Mouse (Mus musculus) MEL-GATA-1-ER (cell line): ENCODE measurements around the gene Gm10306.
A peak's percentile ranks its signal among the peaks of the same experiment; 100 is the strongest.

Source experiments
- DNase-seq: peaks from one replicate; pipeline ENCODE4 v3.0.0-alpha.2; 2012; ENCODE audit warnings: low read depth; ENCODE audit errors: extremely low read depth

The Gm10306 gene

DNA sequence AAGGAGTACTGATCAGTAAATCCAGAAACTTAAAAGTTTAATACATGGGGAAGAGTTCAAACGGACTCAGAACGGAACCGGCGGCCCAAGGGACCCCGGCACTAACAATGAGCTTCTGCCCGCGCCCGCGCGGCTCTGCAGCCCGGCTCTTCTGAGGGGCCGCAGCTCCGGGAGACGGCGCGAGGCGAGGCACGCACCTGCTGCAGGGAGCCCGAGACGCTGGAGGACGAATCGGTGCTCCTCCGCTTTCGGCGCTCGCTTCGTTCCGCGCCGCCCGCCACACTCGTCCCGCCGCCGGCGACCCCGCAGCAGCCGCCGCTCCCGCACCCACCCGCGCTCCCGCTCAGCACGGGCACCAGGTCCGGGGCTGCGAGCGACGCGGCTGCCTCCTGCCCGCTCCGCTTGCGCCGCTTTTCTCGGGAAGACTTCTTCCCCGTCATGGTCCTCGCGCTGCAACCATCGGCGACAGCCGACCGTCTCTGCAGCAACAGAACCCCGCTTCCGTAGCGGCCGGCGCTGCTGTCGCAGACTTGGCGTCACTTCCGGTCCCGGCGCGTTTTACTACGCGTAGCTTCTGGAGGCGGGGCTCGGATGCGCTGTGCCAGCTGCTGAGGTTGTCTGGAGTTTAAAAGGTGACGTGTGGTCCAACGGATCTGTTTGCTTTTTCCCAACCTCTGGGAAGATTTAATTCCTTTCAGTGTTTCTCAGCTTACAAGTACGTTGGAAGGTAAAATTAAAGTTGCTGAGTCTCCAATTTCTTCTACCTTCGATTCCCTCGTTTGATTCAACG is at the start of gene Gm10306, which contains the start of gene Caap1:
Gm10306 (plus strand) TSS at position 282 of the 790 bp plus-strand sequence.
Caap1 (minus strand) TSS at position 532 of the 790 bp plus-strand sequence.
- peak; percentile 83 for DNase-seq

DNA sequence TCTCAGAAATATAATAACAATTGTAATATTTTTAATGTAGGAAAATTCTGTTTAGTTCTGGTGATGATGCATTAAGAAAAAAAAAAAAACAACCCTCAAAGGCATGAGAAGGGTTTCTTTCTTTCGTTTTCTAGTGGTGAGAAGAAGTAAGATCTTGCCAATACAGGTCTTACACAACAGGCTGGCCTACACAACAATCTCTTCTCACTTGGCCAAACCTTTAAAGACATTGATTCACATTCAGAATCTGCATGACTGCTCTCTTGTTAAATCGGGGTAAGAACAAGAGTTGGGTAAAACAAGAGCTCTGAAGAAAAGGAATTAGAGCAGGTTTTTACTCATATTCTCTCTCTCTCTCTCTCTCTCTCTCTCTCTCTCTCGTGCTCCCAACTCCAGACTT is 41.0 kb upstream of the Gm10306 start:
- no peak for DNase-seq

DNA sequence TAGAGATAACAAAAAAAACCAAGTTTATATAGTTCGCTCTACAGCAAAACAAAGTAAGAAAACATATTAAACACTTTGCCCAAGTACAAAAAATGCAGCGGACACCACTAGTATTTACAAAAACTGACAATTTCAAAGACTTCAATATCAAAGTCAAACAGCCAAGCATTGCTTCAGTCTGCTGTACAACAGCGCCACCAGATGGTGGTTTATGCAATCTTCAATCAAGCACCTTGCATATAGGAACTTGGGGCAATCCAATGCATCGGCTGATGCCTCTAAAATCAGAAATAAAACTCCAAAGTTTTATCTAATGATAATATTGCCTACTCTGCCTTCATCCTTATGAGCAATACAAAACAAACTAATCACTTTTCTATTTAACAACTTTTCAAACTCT is 38.7 kb upstream of the Gm10306 start:
- peak; percentile 46 for DNase-seq

DNA sequence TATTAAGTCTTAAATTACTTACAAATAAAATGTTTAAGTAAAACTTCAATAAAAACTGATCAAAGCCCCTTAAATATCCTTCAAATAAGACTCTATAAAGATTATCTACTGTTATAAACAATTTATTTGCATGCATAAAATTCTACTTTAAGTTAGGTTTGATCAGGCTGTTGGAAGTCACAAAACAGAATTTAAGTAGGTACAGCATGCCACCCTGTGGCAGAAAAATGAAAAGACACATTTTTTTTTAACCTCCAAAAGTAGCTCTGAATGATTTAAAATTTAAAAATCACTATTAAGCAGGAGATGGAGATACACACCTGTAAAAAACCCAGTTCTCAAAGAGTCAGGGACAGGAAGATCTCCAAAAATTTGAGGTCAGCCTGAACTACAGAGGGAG is 33.0 kb upstream of the Gm10306 start:
- no peak for DNase-seq

DNA sequence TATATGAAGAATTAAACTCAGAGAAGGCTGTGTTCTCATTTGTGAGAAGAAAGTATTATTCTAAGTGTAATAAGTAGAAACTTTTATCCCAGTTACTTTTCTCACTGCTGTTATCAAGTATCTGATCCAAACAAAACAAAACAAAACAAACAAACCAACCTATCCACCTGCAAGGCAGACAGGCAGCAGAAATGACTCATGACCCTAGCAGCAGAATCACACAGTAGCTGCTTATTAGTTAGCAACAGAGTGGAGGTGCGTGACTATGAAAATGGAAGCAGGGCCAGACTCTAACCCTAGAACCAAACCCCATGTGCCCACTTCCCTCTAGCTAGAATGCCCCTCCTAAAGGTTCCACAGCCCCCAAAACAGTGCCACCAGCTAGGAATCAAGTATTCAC is 26.9 kb upstream of the Gm10306 start:
- DNase-seq, result no peak

DNA sequence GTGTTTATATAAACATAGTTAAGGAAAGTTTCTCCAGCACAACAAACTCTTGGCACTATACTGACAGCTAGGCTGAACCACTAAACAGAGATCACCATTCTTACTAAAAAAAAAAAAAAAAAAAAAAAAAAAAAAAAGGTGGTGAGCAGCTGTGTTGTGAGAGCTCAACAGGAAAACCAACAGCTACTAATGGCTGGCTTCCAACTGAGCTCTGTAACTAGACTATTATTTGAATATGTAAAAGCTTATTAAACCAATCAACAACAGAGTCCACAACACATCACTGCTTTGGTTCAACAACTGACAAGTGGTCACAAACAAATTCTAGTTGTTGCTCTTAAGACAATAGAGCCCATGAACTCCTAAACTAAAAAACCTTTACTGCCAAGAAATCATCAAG is 23.1 kb upstream of the Gm10306 start:
- DNase-seq, result no peak

DNA sequence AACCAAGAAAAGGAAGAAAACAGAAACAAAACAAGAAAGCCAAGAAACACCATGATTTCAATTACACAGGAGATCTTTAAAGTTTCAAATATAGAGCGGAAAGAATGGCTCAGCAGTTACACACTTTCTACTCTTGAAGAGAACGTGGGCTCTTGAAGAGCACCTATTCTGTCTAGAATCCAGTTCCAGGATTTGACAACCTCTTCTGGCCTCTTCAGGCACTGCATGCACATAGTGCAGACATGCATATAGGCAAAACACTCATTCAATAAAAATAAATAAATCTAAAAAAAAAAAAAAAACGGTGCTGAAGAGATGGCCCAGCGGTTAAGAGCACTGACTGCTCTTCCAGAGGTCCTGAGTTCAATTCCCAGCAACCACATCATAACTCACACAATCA is 13.3 kb upstream of the Gm10306 start:
- DNase-seq, result no peak

DNA sequence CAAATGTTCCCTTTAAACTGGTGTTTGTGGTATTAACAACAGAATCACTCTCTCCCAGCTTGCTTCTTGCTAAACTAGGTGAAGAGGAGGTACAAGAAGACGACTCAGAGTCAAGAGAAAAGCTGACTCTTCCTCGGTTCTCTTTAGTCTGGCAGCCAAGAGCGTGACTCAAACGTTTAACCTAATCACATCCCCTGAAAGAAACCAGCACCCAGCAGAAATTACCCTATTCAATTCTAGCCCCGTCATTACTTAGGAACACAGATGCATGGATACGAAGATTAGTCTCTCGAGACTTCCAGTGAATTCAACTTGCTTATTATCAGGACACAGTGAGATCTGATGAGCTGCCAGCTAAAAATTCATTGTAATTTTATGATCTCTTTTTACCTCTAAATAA is 12.0 kb upstream of the Gm10306 start:
- DNase-seq, result no peak

DNA sequence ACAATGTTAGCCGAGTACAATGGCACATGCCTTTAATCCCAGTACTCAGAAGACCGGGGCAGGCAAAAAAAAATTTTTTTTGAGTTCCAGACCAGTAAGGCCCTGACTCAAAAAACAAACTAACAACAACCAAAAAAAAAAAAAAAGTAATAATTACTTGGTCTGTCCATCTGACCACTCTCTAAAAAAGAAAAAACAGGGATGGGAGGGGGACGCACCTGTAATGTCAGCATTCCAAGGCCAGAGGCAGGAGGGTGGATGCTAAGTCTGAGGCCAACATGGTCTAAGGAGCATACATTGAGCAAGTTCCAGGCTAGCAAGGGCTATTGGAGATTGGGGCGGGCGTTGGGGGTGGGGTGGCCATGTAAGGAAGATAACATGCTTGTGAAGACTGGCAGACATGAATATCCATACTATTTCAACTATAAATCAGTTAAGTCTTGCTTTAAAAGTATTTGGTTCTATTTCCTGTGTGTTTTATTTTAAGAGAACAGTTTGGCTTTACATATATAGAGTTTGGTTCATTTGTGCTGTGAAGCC is 1.3 kb upstream of the Gm10306 start:
- DNase-seq, result peak; percentile 33

DNA sequence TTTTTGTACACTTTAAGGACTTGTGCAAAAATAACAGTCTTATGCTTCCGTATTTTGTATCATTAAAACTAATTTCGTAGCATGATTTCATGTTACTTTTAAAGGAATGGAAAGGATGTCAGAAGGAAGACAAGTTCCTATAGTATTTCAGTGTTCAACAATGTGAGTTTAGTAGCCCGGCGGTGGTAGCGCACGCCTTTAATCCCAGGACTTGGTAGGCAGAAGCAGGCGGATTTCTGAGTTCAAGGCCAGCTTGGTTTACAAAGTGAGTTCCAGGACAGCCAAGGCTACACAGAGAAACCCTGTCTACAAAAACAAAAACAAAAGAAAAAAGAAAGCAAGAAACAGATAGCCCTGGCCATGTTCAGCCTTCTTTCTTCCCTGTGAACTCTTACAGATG is 799 bp downstream of the Gm10306 start:
- no peak for DNase-seq

DNA sequence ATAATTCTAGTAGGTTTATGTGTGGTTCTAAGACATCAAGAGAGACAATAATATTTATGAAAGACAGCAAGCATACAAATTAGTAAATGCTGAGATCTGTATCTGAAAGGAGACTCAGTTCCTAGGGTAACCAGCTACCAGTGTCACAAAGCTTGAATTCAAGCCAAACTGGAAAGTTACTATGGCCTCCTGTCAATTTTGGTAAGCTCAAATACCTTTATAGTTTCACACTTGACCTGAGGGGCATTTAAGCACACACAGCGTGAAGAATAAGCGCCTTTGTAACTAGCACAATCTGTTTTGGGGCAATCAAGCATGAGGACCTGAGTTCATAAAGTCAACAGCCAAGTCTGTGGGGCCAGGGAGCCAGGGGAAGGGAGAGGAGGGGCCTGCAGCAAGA is 2.9 kb downstream of the Gm10306 start:
- no peak for DNase-seq

DNA sequence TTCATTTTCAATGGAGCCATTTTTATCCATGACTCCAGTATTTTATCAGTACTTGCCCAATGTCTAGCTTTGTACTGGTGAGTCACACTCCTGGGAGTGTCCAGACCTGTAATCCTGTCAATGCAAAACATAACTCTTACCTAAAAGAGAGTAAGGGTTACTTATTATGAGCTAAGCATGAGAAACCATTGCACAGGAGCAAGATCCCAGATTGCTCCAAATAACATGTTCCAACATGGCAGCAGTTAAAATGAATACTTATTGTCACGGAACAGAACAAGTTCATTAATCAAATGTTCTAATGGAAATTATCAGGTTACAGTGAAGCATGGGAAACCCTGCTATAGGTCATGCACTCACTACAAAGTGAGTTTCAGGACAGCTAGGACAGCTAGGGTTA is 4.0 kb downstream of the Gm10306 start:
- no peak for DNase-seq

DNA sequence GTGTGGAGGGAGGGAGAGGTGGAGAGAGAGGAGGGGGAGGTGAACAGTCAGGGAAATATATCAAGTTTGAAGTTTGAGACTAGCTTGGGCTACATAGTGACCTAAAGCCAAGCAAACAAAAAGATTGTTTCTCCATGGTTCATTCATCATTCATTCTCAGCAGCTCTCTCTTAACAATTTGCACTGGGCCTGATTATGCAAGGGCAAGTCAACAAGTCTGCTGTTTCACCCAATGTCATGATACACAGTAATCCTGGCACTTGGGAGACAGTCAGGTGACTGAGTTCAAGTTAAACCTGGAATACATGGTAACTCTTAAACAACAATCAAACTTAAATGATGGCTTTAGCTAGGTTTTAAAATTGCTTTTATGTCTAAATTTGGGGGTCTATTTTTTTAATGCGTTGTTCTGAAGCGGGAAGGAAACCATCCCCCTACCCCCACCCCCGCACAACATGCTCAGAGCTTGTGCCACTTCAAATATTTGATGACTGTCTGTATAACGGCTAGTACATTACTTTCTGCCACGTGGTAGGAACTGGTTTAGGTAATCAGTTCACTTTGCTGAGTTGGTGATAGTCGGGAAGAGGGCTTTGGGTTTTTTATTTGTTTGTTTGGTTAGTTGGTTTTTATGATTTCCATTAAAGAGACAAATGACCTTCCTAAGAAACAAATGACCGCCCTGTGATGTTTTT is 5.8 kb downstream of the Gm10306 start:
- DNase-seq, result no peak

DNA sequence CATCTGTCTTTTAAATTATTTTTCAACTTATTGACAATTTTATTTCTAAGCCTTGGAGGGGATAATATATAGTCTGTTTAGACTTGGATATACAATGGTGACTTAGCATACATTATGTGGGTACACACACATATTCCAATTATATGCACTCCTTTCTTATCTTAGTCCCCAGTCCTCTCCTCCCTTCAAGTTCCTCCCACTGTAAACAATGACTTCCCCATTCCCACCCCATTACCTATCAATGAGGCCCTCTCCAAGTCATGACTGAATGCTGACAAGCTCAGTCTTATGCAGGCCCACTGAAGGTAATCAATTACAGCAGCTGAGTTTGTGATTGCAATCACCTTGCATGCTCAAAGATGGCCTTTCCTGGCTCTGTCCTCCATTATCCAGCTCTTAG is 8.0 kb downstream of the Gm10306 start:
- peak; percentile 81 for DNase-seq

DNA sequence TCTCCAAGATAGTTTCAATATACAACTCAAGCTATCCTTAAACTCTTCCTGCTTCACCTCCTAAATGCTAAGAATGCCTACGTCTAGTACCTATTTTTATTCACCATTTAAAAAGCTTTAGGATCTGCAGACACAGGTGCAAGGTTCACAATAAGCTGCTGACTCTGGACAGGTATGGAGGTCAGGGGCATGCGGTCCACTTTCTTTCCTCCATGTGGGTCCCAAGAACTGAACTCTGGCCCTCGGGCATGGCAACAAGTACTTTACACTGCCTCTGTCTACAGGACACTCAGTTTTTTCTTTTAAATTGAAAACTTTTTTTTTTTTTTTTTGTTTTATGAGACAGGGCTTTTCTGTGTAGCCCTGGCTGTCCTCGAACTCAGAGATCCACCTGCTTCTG is 16.3 kb downstream of the Gm10306 start:
- no peak for DNase-seq

DNA sequence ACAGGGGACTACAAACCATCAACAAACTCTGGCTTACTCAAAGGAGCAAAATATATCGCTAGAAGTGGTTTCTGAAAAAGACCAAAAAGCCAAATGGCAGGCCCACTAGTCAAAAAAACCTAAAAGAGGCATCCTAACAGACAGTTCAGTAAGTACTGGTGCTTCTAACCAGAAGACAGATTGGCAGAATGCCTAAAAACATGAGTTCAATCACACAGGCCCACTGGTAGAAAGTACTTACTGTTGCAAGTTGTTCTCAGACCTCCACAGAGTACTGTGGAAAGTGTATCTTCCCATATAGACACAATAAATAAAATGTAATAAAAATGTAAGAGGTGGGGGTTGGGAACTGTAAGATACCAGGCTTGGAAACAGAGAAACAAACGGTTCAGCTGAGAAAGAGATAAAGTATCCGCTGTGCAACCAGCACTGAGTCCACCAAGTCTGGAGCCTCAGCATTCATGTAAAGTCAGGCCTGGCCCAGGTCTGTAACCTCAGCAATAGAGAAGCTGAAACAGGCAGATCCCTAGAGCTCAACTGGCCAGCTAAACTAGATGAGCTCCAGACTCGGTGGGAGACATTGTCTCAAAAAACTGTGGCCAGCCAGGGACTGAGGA is 35.5 kb downstream of the Gm10306 start:
- DNase-seq, result no peak

DNA sequence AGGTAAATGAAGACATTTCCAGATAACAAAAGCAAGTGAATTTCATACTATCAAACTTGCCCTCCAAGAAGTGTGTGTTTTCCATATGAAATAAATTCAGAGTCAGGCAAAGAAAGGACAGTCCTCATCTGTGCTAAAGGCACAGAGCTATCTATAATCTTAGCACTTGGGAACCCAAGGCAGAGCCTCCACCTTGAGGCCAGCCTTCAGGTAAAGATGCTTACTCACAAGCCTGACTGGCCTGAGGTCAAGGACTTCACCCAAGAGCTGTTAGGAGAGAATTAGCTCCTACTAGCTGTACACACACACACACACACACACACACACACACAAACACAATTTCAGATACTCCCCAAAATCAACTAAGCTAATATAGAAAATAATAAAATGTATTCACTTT is 36.4 kb downstream of the Gm10306 start:
- DNase-seq, result no peak

DNA sequence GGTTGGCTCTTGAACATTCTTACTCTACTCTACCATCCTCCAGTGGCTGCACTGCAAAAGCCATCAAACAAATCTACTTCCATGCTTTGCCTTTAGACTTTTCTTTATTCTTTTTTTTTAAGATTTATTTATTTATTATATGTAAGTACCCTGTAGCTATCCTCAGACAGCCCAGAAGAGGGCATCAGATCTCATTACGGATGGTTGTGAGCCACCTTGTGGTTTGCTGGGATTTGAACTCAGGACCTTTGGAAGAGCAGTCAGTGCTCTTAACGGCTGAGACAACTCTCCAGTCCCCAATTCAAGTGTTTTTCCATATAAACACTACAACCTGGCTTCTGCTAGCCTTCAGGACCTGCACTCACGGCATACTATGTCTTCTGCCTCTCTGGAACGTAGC is 45.0 kb downstream of the Gm10306 start:
- DNase-seq, result no peak

DNA sequence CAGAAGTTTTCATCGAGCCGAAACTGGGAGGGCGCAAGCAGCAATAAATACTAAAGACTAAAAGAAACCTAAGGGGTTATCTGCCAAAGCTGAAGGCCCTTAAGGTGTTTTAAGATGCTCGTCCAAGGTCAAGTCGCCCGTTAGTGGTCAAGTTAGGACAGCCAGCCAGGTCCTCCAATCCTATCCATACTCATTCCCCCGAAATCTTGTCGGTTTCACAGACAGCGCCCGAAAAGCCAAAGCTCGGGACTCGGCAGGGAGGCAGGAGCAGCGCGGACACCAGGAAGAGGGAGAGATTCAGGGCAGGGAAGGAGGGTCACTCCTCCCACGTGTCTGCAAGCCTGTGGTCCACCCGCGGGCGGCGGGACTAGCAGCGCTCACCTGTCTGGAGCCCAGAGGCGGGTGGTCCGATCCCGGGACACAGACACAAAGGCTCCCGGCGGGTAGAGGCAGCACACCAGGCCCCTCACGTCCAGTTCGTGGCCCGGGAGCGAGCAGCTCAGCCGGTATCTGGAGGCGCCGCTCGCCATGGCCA is 46.2 kb downstream of the Gm10306 start:
- no peak for DNase-seq

DNA sequence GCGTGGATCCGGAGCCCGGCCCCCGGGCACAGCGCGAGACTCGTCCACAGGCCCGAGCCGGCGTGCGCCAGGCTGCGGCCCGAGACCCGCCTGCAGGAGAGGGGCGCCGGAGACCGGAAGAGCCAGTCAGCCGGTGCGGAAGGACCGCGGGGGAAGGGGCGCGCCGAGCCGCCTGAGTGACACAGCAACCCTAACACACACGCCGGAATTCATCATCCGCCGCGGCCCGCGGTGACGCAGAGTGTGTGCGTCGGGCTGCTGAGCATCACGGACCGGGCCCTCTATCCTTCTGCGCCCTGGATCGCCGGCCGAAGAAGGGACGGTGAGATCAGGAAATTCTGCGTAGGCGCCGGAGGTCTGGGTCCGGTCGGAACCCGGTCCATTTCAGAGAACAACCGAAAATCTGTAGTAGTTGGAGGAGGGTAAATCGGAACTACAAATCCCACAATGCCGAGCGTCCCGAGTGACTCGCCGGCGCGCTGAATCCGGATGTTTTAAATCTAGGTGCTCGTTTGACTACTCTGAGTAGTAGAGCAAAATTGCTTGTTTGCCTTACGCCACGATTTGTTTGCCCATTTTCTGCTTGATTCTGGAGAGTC is 46.8 kb downstream of the Gm10306 start, which contains the start of gene Plaa:
Plaa (minus strand) TSS at position 214 of the 599 bp plus-strand sequence.
- peak; percentile 79 for DNase-seq

DNA sequence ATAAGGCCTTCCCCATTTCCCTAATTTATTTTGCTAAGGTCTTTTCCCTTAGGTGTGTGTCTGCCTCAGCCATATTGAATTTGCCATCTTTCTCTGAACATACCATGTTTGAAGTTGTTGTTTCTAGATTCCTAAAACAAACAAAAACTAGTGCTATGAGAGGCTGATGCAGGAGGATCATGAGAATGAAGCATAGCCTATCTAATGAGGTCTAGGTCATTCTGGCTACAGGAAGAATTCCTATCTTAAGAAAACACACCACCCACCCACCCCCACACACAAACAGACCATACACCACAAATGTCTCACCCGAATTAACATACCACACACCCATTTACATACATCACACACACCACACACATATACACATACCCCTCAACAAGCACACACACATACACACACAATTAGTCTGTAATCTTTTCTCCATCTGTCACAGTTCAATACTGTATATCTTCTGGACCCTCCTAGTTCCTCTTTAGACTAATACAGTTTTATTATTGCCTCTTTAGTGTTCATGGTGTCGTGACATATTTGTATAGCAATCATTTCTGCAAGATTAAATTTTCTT is 48.2 kb downstream of the Gm10306 start:
- DNase-seq, result no peak
